In the genomic region with DNA sequence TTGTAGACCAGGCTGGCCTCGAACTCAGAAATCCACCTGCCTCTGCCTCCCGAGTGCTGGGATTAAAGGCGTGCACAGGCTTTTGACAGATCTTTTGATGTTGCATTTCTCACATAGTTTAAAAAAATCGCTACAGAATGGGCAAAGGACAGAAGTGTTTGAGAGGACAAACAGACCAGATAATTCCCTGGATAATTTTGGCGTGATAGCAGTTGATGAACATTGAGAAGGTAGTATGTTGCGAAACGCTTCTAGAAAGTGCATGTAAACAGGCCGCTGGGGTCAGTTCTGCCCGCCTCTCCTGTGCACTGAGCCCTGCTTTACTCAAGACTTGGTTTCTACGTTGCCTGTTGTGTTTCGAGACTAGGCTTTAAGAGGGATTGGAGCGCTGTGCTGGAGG, we compare ENCODE assay signal across 35 mouse cellular contexts.
"Had no signal": no experiment of that assay in that cellular context is flagged by ENCODE, and none has a peak within 500 bp of the region (broad histone marks: within the 10 kb centered on the region; RNA-seq: fewer than 3 reads in every experiment).

No protein-coding gene starts in this region.

- DNase-seq: heart, adult 2 months; heart, postnatal 10 days; heart, postnatal 14 days; heart, postnatal 36 days; heart, postnatal 4 days; kidney, adult 11 months; kidney, adult 18-20 months; kidney, adult 2 months; kidney, adult 8-10 months; kidney, adult 9 months; kidney, postnatal 10 days; kidney, postnatal 14 days; kidney, postnatal 25 days; kidney, postnatal 36 days; kidney, postnatal 4 days; layer of hippocampus, adult 9-11 months had no signal

- H3K27me3 ChIP-seq: heart, embryonic 12.5 days; heart, embryonic 13.5 days; heart, embryonic 15.5 days; hindbrain, embryonic 12.5 days; hindbrain, embryonic 13.5 days; hindbrain, embryonic 15.5 days; intestine, embryonic 15.5 days; kidney, embryonic 15.5 days had no signal

- H3K4me2 ChIP-seq: heart, embryonic 11.5 days; heart, embryonic 12.5 days; heart, embryonic 13.5 days; heart, embryonic 15.5 days; hindbrain, embryonic 12.5 days; hindbrain, embryonic 13.5 days; hindbrain, embryonic 14.5 days; hindbrain, embryonic 15.5 days; intestine, embryonic 15.5 days; kidney, embryonic 15.5 days had no signal

- H3K4me1 ChIP-seq: hindbrain, embryonic 12.5 days had no signal

- H3K9me3 ChIP-seq: heart, embryonic 10.5 days; heart, embryonic 12.5 days; heart, embryonic 13.5 days; heart, embryonic 15.5 days; hindbrain, embryonic 10.5 days; hindbrain, embryonic 12.5 days; hindbrain, embryonic 13.5 days; hindbrain, embryonic 15.5 days; intestine, embryonic 15.5 days; kidney, embryonic 15.5 days had no signal

- ATAC-seq: hindbrain, embryonic 16.5 days; hindbrain, postnatal 0 days; inflammation-experienced regulatory T-cells, adult 6 months; intestine, embryonic 15.5 days; intestine, embryonic 16.5 days; intestine, postnatal 0 days had no signal

- H3K9ac ChIP-seq: heart, embryonic 12.5 days; heart, embryonic 13.5 days; heart, embryonic 15.5 days; hindbrain, embryonic 12.5 days; hindbrain, embryonic 13.5 days; hindbrain, embryonic 14.5 days; hindbrain, embryonic 15.5 days; intestine, embryonic 15.5 days; kidney, embryonic 15.5 days had no signal

- H3K27ac ChIP-seq: heart, adult 2 months; heart, embryonic 10.5 days; heart, embryonic 13.5 days; heart, embryonic 15.5 days; hindbrain, embryonic 10.5 days; hindbrain, embryonic 12.5 days; hindbrain, embryonic 13.5 days; hindbrain, embryonic 14.5 days; hindbrain, embryonic 15.5 days; hindbrain, postnatal 0 days; intestine, embryonic 15.5 days; kidney, embryonic 15.5 days; kidney, postnatal 0 days; layer of hippocampus, adult 2 months had no signal

- H3K4me3 ChIP-seq: heart, adult 2 months; heart, embryonic 10.5 days; heart, embryonic 12.5 days; heart, embryonic 13.5 days; heart, embryonic 15.5 days; hindbrain, embryonic 10.5 days; hindbrain, embryonic 12.5 days; hindbrain, embryonic 13.5 days; hindbrain, embryonic 15.5 days; intestine, embryonic 15.5 days; kidney, embryonic 15.5 days; layer of hippocampus, adult 2 months had no signal
